Mouse (Mus musculus) lung, postnatal 0 days (tissue): ENCODE measurements around the gene Proz.

Experiments used
- CTCF ChIP-seq: IDR thresholded peaks from 2 replicates; pipeline ENCODE4 v1.5.1; 2016; ENCODE audit warnings: antibody characterized with exemption, mild to moderate bottlenecking
- EP300 ChIP-seq: IDR thresholded peaks from 2 replicates; pipeline ENCODE4 v1.6.1; 2016; ENCODE audit warnings: antibody characterized with exemption, mild to moderate bottlenecking, control low read depth

- TF ChIP-seq CTCF (no peak), EP300 (no peak)
These were observed 45.3 kb downstream of the Proz start for GRCm38 (mm10) chr8:13105908-13106551.
